Mouse (Mus musculus) forebrain, embryonic 11.5 days (tissue): ENCODE measurements around the gene Tmem39b. TPM values are rescaled to one million over a fixed set of nuclear protein-coding genes. Genes with fewer than 3 reads are reported as not detected.

ENCODE experiments used
- ATAC-seq: fragments of 200-750 bp; cut with Nextera tagmentation; replicated peaks from 2 replicates; pipeline ENCODE4 v1.8.0; 2017; ENCODE audit warnings: moderate TSS enrichment; ENCODE audit not compliant: low FRiP score
- DNase-seq: peaks from one replicate; pipeline ENCODE4 v3.0.0-alpha.2; 2017; ENCODE audit warnings: low spot score
- H3K27ac ChIP-seq: fragments of 300-500 bp; sonication (generic); 2 replicates; pipeline ENCODE4 v1.5.1; 2014; ENCODE audit warnings: low read depth, low read length
- H3K27me3 ChIP-seq: fragments of 300-500 bp; sonication (generic); 2 replicates; pipeline ENCODE4 v1.6.1; 2014; ENCODE audit warnings: mild to moderate bottlenecking, low read length, mixed read lengths; ENCODE audit not compliant: control insufficient read depth, insufficient read depth
- H3K36me3 ChIP-seq: fragments of 300-500 bp; sonication (generic); 2 replicates; pipeline ENCODE4 v1.6.1; 2014; ENCODE audit warnings: mild to moderate bottlenecking, low read length, moderate library complexity, mixed read lengths; ENCODE audit not compliant: control insufficient read depth, insufficient read depth
- H3K4me1 ChIP-seq: fragments of 300-500 bp; sonication (generic); replicated peaks from 2 replicates; pipeline ENCODE4 v1.6.1; 2014; ENCODE audit warnings: low read length, mixed read lengths; ENCODE audit not compliant: control insufficient read depth, insufficient read depth
- H3K4me2 ChIP-seq: fragments of 300-500 bp; sonication (generic); 2 replicates; pipeline ENCODE4 v1.6.1; 2014; ENCODE audit warnings: low read depth, mild to moderate bottlenecking, low read length, moderate library complexity, mixed read lengths; ENCODE audit not compliant: severe bottlenecking
- H3K4me3 ChIP-seq: fragments of 300-500 bp; sonication (generic); 2 replicates; pipeline ENCODE4 v1.5.1; 2014; ENCODE audit warnings: low read depth, low read length
- H3K9ac ChIP-seq: fragments of 300-500 bp; sonication (generic); 2 replicates; pipeline ENCODE4 v1.6.1; 2014; ENCODE audit warnings: low read length
- H3K9me3 ChIP-seq: fragments of 300-500 bp; sonication (generic); 2 replicates; pipeline ENCODE4 v1.6.1; 2016; ENCODE audit warnings: low read length, mixed read lengths; ENCODE audit not compliant: control insufficient read depth
- WGBS: fragments of 180-500 bp; shearing (Covaris S2); extraction: QIAGEN DNeasy Blood & Tissue Kit; methylation state at CpG from one replicate; pipeline ENCODE4 v1.1.7; 2014; 5-methylcytosine and 5-hydroxymethylcytosine counted together
- polyA plus RNA-seq: library from polyadenylated mRNA; unstranded; fragments of >200 nt; fragmentation: Nextera tagmentation; extraction: Ambion mirVana; gene quantifications from 2 replicates; pipeline ENCODE4 v1.2.1, GENCODE M21; 2014

Tmem39b gene
- polyA plus RNA-seq, 1 experiment from 2014 or later, result 50.0 TPM

GRCm38 (mm10) chr4:129672083-129672877 is 24.4 kb downstream of the Tmem39b start, which contains the start of gene Kpna6:
Gene Kpna6, minus strand, starts transcription at chr4:129672767.
- Histone ChIP-seq H3K9ac (peak within 1 kb of the TSS; percentile 95), H3K27ac (peak within 1 kb of the TSS; percentile 73), H3K9me3 (no peaks in the 10 kb centered on the region), H3K36me3 (peaks cover 3% of the 10 kb centered on the region; the same call in 1 of the 2 replicates), H3K4me1 (peaks cover 4% of the 10 kb centered on the region; the same call in 1 of the 2 replicates), H3K27me3 (no peaks in the 10 kb centered on the region), H3K4me2 (peak within 1 kb of the TSS; percentile 86), H3K4me3 (peak within 1 kb of the TSS; percentile 97)
- DNase-seq, result peak; percentile 91
- under 1% methylated on average over 62 of the region's 65 CpGs for WGBS
- ATAC-seq, result peak; percentile 89

GRCm38 (mm10) chr4:129671491-129672082 is 25.1 kb downstream of the Tmem39b start:
- 0 out of 2 replicates have a peak, but pooled peaks have one; percentile 62 for ATAC-seq
- 7% methylated on average over 12 of the region's 12 CpGs for whole genome bisulfite sequencing
- no peaks in the 10 kb centered on the region for H3K27me3 ChIP-seq

GRCm38 (mm10) chr4:129662255-129662813 is 34.3 kb downstream of the Tmem39b start:
- DNase-seq (no peak), ATAC-seq (no peak)
- WGBS, result 93% methylated on average over 3 of the region's 3 CpGs

More at GRCm38 (mm10) chr4:129671491-129672082, 25.1 kb downstream of the Tmem39b start:
- Histone ChIP-seq H3K9me3 (no peaks in the 10 kb centered on the region), H3K4me1 (peaks cover 4% of the 10 kb centered on the region; the same call in 1 of the 2 replicates), H3K27ac (no peak overlapping the region), H3K36me3 (peaks cover 3% of the 10 kb centered on the region; the same call in 1 of the 2 replicates), H3K9ac (peak overlapping the region; percentile 95), H3K4me3 (peak overlapping the region; percentile 97), H3K4me2 (peak overlapping the region; percentile 86)
- DNase-seq, result peak; percentile 64

GRCm38 (mm10) chr4:129661584-129661983 is 35.1 kb downstream of the Tmem39b start:
- Histone ChIP-seq H3K36me3 (peaks cover 5% of the 10 kb centered on the region; the same call in 1 of the 2 replicates), H3K4me2 (no peak overlapping the region), H3K27ac (no peak overlapping the region), H3K9me3 (no peaks in the 10 kb centered on the region), H3K4me3 (no peak overlapping the region), H3K9ac (no peak overlapping the region), H3K4me1 (no peaks in the 10 kb centered on the region), H3K27me3 (no peaks in the 10 kb centered on the region)
- DNase-seq (no peak), ATAC-seq (no peak)
- 92% methylated on average over 3 of the region's 3 CpGs for WGBS

More at GRCm38 (mm10) chr4:129662255-129662813, 34.3 kb downstream of the Tmem39b start:
- Histone ChIP-seq H3K4me1 (no peaks in the 10 kb centered on the region), H3K4me3 (no peak overlapping the region), H3K9me3 (no peaks in the 10 kb centered on the region), H3K9ac (no peak overlapping the region), H3K27me3 (no peaks in the 10 kb centered on the region), H3K36me3 (peaks cover 5% of the 10 kb centered on the region; the same call in 1 of the 2 replicates), H3K4me2 (no peak overlapping the region), H3K27ac (no peak overlapping the region)

- DNase-seq (no peak), ATAC-seq (no peak)
- Histone ChIP-seq H3K27me3 (no peaks in the 10 kb centered on the region), H3K4me2 (no peak overlapping the region), H3K36me3 (peaks cover 13% of the 10 kb centered on the region; the same call in 1 of the 2 replicates), H3K4me3 (no peak overlapping the region), H3K9me3 (no peaks in the 10 kb centered on the region), H3K27ac (no peak overlapping the region), H3K4me1 (no peaks in the 10 kb centered on the region), H3K9ac (no peak overlapping the region)
- 90% methylated on average over 14 of the region's 14 CpGs for WGBS
Observed at GRCm38 (mm10) chr4:129654770-129655169, 41.9 kb downstream of the Tmem39b start.

- WGBS, result 92% methylated on average over 8 of the region's 8 CpGs
- no peaks in the 10 kb centered on the region for H3K4me1 ChIP-seq
Observed at GRCm38 (mm10) chr4:129650359-129650758, 46.3 kb downstream of the Tmem39b start.

GRCm38 (mm10) chr4:129648656-129649055 is 48.0 kb downstream of the Tmem39b start:
- ATAC-seq (no peak), DNase-seq (no peak)
- H3K9ac ChIP-seq, result no peak overlapping the region
- no peak overlapping the region for H3K4me3 ChIP-seq
- no peaks in the 10 kb centered on the region for H3K4me1 ChIP-seq
- no peaks in the 10 kb centered on the region for H3K27me3 ChIP-seq
- H3K4me2 ChIP-seq, result no peak overlapping the region
- peaks cover 12% of the 10 kb centered on the region; the same call in 1 of the 2 replicates for H3K36me3 ChIP-seq
- no peak overlapping the region for H3K27ac ChIP-seq
- H3K9me3 ChIP-seq, result no peaks in the 10 kb centered on the region
- 83% methylated on average over 1 of the region's 1 CpGs for WGBS

More at GRCm38 (mm10) chr4:129650359-129650758, 46.3 kb downstream of the Tmem39b start:
- peaks cover 15% of the 10 kb centered on the region; the same call in 1 of the 2 replicates for H3K36me3 ChIP-seq
- H3K9me3 ChIP-seq, result no peaks in the 10 kb centered on the region
- no peak overlapping the region for H3K4me2 ChIP-seq
- no peak for DNase-seq
- no peaks in the 10 kb centered on the region for H3K27me3 ChIP-seq
- ATAC-seq, result no peak
- no peak overlapping the region for H3K4me3 ChIP-seq
- no peak overlapping the region for H3K9ac ChIP-seq
- H3K27ac ChIP-seq, result no peak overlapping the region

GRCm38 (mm10) chr4:129645204-129645603 is 51.4 kb downstream of the Tmem39b start:
- Histone ChIP-seq H3K9ac (no peak overlapping the region), H3K27me3 (no peaks in the 10 kb centered on the region), H3K4me2 (no peak overlapping the region), H3K36me3 (peaks cover 6% of the 10 kb centered on the region; the same call in 1 of the 2 replicates), H3K27ac (no peak overlapping the region), H3K4me3 (no peak overlapping the region), H3K4me1 (no peaks in the 10 kb centered on the region), H3K9me3 (no peaks in the 10 kb centered on the region)
- ATAC-seq (no peak), DNase-seq (no peak)
- 91% methylated on average over 6 of the region's 6 CpGs for WGBS
